Mouse (Mus musculus) erythroblast, adult 5-6 weeks (primary cell): ENCODE results near the gene Cfap70. TPM values are rescaled to one million over a fixed set of nuclear protein-coding genes. Genes with fewer than 3 reads are reported as not detected.

Source experiments
- ATAC-seq: replicated peaks from 2 replicates; pipeline ENCODE4 v1.8.0; 2016; ENCODE audit warnings: moderate number of reproducible peaks, mild to moderate bottlenecking, moderate TSS enrichment, inconsistent platforms; ENCODE audit not compliant: poor library complexity, low FRiP score, severe bottlenecking
- total RNA-seq, 2 experiments: library from RNA; stranded (forward) in 1 of 2; stranded (reverse) in 1 of 2; fragments of 150-400 nt in 1 of 2; fragments of 200-764, 138-1000 nt in 1 of 2; gene quantifications; 2 replicates each; pipeline versions ENCODE4 v1.2.3 to v1.2.4; 2015 to 2017; ENCODE audit warnings: low replicate concordance in 2 of 2

Gene Cfap70
- total RNA-seq, 2 experiments from 2014 or later = 0.09 to 1.3 TPM

DNA sequence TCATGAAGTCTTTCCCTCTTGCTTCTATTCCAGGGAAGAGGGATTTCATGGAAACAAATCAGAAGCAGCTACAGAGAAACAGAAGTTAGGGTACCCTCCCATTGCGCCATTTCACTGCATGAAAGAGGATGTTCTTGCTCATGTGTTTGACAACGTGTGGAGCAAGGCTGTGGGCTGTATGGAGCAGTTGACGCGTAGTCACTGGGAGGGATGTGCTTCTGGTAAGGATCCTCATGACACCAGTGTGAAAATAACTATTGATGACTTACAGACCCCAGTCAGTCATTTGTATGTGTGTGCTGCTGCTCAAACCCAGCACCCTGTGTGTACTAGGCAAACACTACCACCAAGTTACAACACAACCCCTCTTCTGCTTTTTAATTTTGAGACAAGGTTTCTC lies 88.8 kb downstream of the Cfap70 start:
- ATAC-seq = no peak

- ATAC-seq = peak; percentile 97
These were observed 104.0 kb downstream of the Cfap70 start, which contains the start of the genes Ecd and Fam149b for GRCm38 (mm10) chr14:20347991-20348541. TSS of gene Ecd (minus strand) at chr14:20348121. TSS of gene Fam149b (plus strand) at chr14:20348162.

GRCm38 (mm10) chr14:20347441-20347990 lies 104.5 kb downstream of the Cfap70 start:
- peak; percentile 72 for ATAC-seq

GRCm38 (mm10) chr14:20345885-20346284 lies 106.1 kb downstream of the Cfap70 start:
- no peak for ATAC-seq

Other genes starting within 250 kb of the Cfap70 start
- not detected in 2 replicates for gene Kcnk16, start 183.0 kb downstream of the Cfap70 start, total RNA-seq (2015; ENCODE audit: low replicate concordance)
- not detected in 2 replicates for gene Kcnk16, start 183.0 kb downstream of the Cfap70 start, total RNA-seq (2017; ENCODE audit: low replicate concordance)
- 4.4 TPM in 1 of 2 replicates, not detected in the other for gene Nudt13, start 157.5 kb downstream of the Cfap70 start, total RNA-seq (2015; ENCODE audit: low replicate concordance)
- gene Nudt13, start 157.5 kb downstream of the Cfap70 start, total RNA-seq (2017; ENCODE audit: low replicate concordance) = 3.6 and 5.3 TPM in 2 replicates
- gene Ecd, start 104.1 kb downstream of the Cfap70 start, total RNA-seq (2015; ENCODE audit: low replicate concordance) = 10.2 and 10.9 TPM in 2 replicates
- gene Ecd, start 104.1 kb downstream of the Cfap70 start, total RNA-seq (2017; ENCODE audit: low replicate concordance) = 9.1 and 10.2 TPM in 2 replicates
- gene Fam149b, start 104.1 kb downstream of the Cfap70 start, total RNA-seq (2015; ENCODE audit: low replicate concordance) = 12.5 and 23.2 TPM in 2 replicates
- 5.5 and 10.5 TPM in 2 replicates for gene Fam149b, start 104.1 kb downstream of the Cfap70 start, total RNA-seq (2017; ENCODE audit: low replicate concordance)
- 30.5 and 30.9 TPM in 2 replicates for gene Dnajc9, start 63.3 kb downstream of the Cfap70 start, total RNA-seq (2015; ENCODE audit: low replicate concordance)
- gene Dnajc9, start 63.3 kb downstream of the Cfap70 start, total RNA-seq (2017; ENCODE audit: low replicate concordance) = 51.7 and 71.7 TPM in 2 replicates
- gene Mrps16, start 58.6 kb downstream of the Cfap70 start, total RNA-seq (2015; ENCODE audit: low replicate concordance) = 12.9 and 16.1 TPM in 2 replicates
- gene Mrps16, start 58.6 kb downstream of the Cfap70 start, total RNA-seq (2017; ENCODE audit: low replicate concordance) = 5.0 and 14.6 TPM in 2 replicates
- 107 and 122 TPM in 2 replicates for gene Anxa7, start 27.9 kb upstream of the Cfap70 start, total RNA-seq (2015; ENCODE audit: low replicate concordance)
- 114 and 164 TPM in 2 replicates for gene Anxa7, start 27.9 kb upstream of the Cfap70 start, total RNA-seq (2017; ENCODE audit: low replicate concordance)
- 4.6 and 21.7 TPM in 2 replicates for gene Mss51, start 44.7 kb upstream of the Cfap70 start, total RNA-seq (2015; ENCODE audit: low replicate concordance)
- gene Mss51, start 44.7 kb upstream of the Cfap70 start, total RNA-seq (2017; ENCODE audit: low replicate concordance) = 8.5 and 13.2 TPM in 2 replicates
- gene Ppp3cb, start 94.3 kb upstream of the Cfap70 start, total RNA-seq (2015; ENCODE audit: low replicate concordance) = 114 and 134 TPM in 2 replicates
- 72.4 and 84.6 TPM in 2 replicates for gene Ppp3cb, start 94.3 kb upstream of the Cfap70 start, total RNA-seq (2017; ENCODE audit: low replicate concordance)
- gene Usp54, start 188.8 kb upstream of the Cfap70 start, total RNA-seq (2015; ENCODE audit: low replicate concordance) = 0.58 and 1.7 TPM in 2 replicates
- gene Usp54, start 188.8 kb upstream of the Cfap70 start, total RNA-seq (2017; ENCODE audit: low replicate concordance) = 2.0 and 3.2 TPM in 2 replicates
- not detected in 2 replicates for gene Myoz1, start 204.3 kb upstream of the Cfap70 start, total RNA-seq (2015; ENCODE audit: low replicate concordance)
- not detected in 2 replicates for gene Myoz1, start 204.3 kb upstream of the Cfap70 start, total RNA-seq (2017; ENCODE audit: low replicate concordance)
- not detected in 2 replicates for gene Synpo2l, start 216.1 kb upstream of the Cfap70 start, total RNA-seq (2015; ENCODE audit: low replicate concordance)
- gene Synpo2l, start 216.1 kb upstream of the Cfap70 start, total RNA-seq (2017; ENCODE audit: low replicate concordance) = not detected in 2 replicates
- 20.8 and 32.6 TPM in 2 replicates for gene Sec24c, start 222.1 kb upstream of the Cfap70 start, total RNA-seq (2015; ENCODE audit: low replicate concordance)
- 60.1 and 67.7 TPM in 2 replicates for gene Sec24c, start 222.1 kb upstream of the Cfap70 start, total RNA-seq (2017; ENCODE audit: low replicate concordance)
- gene Fut11, start 242.7 kb upstream of the Cfap70 start, total RNA-seq (2015; ENCODE audit: low replicate concordance) = 2.5 and 9.2 TPM in 2 replicates
- 1.5 and 1.7 TPM in 2 replicates for gene Fut11, start 242.7 kb upstream of the Cfap70 start, total RNA-seq (2017; ENCODE audit: low replicate concordance)